Mouse (Mus musculus): ENCODE data around the gene Spock1.

Spock1 gene

GRCm38 (mm10) chr13:57588558-57589273, 319.4 kb downstream of the Spock1 start:
- DNase-seq: no peak

- no peak for DNase-seq
Observed at GRCm38 (mm10) chr13:57585131-57585530, 323.0 kb downstream of the Spock1 start.

GRCm38 (mm10) chr13:57582314-57582976, 325.7 kb downstream of the Spock1 start:
- DNase-seq: no peak

GRCm38 (mm10) chr13:57577541-57578244, 330.4 kb downstream of the Spock1 start:
- no peak for DNase-seq

- no peak for DNase-seq
Observed at GRCm38 (mm10) chr13:57573501-57573900, 334.6 kb downstream of the Spock1 start.

GRCm38 (mm10) chr13:57568404-57568803, 339.7 kb downstream of the Spock1 start:
- no peak for DNase-seq

- no peak for DNase-seq
Observed at GRCm38 (mm10) chr13:57555186-57555585, 352.9 kb downstream of the Spock1 start.

GRCm38 (mm10) chr13:57549743-57550142, 358.4 kb downstream of the Spock1 start:
- peak; percentile 4 for DNase-seq

- no peak for DNase-seq
Observed at GRCm38 (mm10) chr13:57536988-57537547, 371.1 kb downstream of the Spock1 start.

GRCm38 (mm10) chr13:57534325-57534724, 373.8 kb downstream of the Spock1 start:
- no peak for DNase-seq

- DNase-seq: no peak
Observed at GRCm38 (mm10) chr13:57525946-57526345, 382.2 kb downstream of the Spock1 start.

- no peak for DNase-seq
Observed at GRCm38 (mm10) chr13:57524546-57524945, 383.6 kb downstream of the Spock1 start.

- no peak for DNase-seq
Observed at GRCm38 (mm10) chr13:57523366-57523765, 384.8 kb downstream of the Spock1 start.

GRCm38 (mm10) chr13:57522319-57522718, 385.8 kb downstream of the Spock1 start:
- no peak for DNase-seq

- no peak for DNase-seq
Observed at GRCm38 (mm10) chr13:57521152-57521551, 387.0 kb downstream of the Spock1 start.

- no peak for DNase-seq
Observed at GRCm38 (mm10) chr13:57519790-57520189, 388.3 kb downstream of the Spock1 start.

GRCm38 (mm10) chr13:57515737-57516136, 392.4 kb downstream of the Spock1 start:
- DNase-seq: no peak

GRCm38 (mm10) chr13:57501552-57501951, 406.6 kb downstream of the Spock1 start:
- no peak for DNase-seq

- DNase-seq: no peak
Observed at GRCm38 (mm10) chr13:57496778-57497177, 411.4 kb downstream of the Spock1 start.

- DNase-seq: no peak
Observed at GRCm38 (mm10) chr13:57494838-57495237, 413.3 kb downstream of the Spock1 start.

GRCm38 (mm10) chr13:57488926-57489325, 419.2 kb downstream of the Spock1 start:
- DNase-seq: no peak

- no peak for DNase-seq
Observed at GRCm38 (mm10) chr13:57484426-57485168, 423.5 kb downstream of the Spock1 start.

GRCm38 (mm10) chr13:57476700-57477099, 431.4 kb downstream of the Spock1 start:
- DNase-seq: peak; percentile 15
